Mouse (Mus musculus): ENCODE measurements around the gene Soga1. TPM values are rescaled to one million over a fixed set of nuclear protein-coding genes. Genes with fewer than 3 reads are reported as not detected.

The Soga1 gene
- 4.5 and 5.2 TPM in 2 replicates for polyA plus RNA-seq (2016; fragmentation: Nextera tagmentation; extraction: Ambion mirVana)

DNA sequence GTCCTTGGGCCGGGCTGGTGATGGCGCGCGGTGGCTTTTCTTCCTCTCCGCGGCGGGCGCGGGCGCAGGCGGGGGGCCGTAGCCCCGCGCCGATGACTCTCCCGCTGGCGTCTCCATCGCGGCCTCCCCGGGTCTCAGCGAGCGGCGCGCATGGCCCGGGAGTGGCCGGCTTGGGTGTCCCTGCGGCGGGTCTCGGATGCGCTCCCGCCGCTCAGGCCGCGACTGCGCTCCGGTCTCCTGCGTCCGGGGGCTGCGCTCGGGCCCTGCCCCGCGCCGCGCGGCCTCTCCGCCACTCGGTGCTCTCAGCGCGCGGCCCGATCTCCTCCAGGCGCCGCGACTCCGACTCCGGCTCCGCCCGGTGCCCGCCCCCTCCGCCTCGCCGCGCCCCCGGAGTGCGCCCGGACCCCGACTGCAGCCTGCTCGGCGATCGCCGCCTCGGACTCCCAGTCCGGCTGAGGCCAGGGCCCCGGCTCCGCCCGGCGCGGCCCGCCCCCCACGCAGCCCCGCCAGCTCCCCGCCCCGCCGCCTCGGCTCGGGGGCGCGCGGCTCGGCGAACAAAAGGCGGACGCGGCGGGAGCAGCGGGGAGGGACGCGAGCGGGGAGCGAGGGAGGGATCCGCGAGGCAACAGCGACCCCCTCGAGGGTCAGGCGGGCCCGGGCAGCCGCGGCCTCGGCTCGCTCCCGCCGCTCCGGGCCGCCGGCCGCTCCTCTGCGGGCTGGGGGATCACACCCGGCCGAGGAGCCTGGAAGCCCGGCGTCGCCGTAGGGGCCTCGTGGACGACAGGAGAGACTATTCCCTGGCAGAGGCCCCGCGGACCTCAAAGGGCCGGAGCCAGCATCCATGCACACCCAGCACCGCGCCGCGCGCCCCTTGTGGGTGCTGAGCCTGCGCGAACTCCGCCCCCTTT, at the start of gene Soga1:
Gene Soga1 (minus strand): TSS at position 462 of the 908 bp plus-strand sequence.
- Histone ChIP-seq H3K27ac (ENCODE audit: poor library complexity, severe bottlenecking) (peak within 1 kb of the TSS; percentile 91), H3K4me3 (peak within 1 kb of the TSS; percentile 76), H3K27me3 (replicated peaks) (0 out of 2 replicates have a peak, but pooled peaks cover 4% of the 10 kb centered on the region), H3K9me3 (replicated peaks) (no peaks in the 10 kb centered on the region), H3K36me3 (no peaks in the 10 kb centered on the region), H3K4me2 (peak within 1 kb of the TSS; percentile 92), H3K9ac (peak within 1 kb of the TSS; percentile 95), H3K4me1 (replicated peaks) (peaks cover 47% of the 10 kb centered on the region)
- ATAC-seq (ENCODE audit: insufficient number of reproducible peaks, low FRiP score) = peak; percentile 84
- 1% methylated on average over 112 of the region's 136 CpGs for WGBS

DNA sequence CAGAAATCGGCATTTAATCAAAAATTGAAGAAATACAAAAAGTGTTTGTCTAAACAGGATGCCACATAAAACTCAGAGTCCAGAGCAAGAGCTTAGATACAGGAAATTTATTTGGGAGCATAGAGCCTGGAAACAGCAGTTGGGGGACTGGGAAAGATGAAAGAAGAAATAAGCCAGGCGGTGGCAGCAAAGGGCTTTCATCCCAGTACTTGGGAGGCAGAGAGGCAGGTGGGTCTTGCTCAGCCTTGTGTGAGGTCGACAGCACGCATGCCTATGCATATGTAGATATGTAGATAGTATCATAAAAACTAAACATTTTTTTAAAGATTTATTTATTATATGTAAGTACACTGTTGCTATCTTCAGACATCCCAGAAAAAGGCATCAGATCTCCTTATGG, 49.0 kb upstream of the Soga1 start:
- 54% methylated on average over 4 of the region's 4 CpGs for WGBS
- Histone ChIP-seq H3K27ac (ENCODE audit: poor library complexity, severe bottlenecking) (no peak overlapping the region), H3K9me3 (replicated peaks) (no peaks in the 10 kb centered on the region), H3K9ac (no peak overlapping the region), H3K4me2 (no peak overlapping the region), H3K27me3 (replicated peaks) (no peaks in the 10 kb centered on the region), H3K4me3 (no peak overlapping the region), H3K4me1 (replicated peaks) (peaks cover 3% of the 10 kb centered on the region; the same call in 1 of the 2 replicates), H3K36me3 (peaks cover 21% of the 10 kb centered on the region)
- ATAC-seq (ENCODE audit: insufficient number of reproducible peaks, low FRiP score) = no peak

DNA sequence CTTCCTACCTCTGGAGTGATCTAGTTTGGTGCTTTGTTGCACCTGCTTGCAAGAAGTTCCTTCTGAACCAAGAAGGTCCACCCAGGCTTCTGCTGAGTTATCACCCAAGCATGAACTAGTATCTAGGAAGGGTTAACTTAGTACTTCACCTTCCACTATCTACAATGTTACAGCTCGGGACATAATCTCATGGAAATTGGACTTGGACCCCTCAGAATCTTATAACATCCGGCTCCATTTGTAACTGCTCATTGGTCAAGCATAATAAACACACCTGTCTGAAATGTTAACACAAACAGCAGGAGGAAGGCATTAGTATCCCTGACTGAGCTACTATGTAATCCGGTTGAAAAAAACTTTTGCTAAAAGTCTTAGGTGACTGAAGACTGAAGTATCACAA, 48.3 kb upstream of the Soga1 start:
- H3K9ac ChIP-seq = no peak overlapping the region
- H3K36me3 ChIP-seq = peaks cover 24% of the 10 kb centered on the region
- H3K4me2 ChIP-seq = no peak overlapping the region
- 0 out of 2 replicates have a peak, but pooled peaks cover 3% of the 10 kb centered on the region for H3K4me1 ChIP-seq (replicated peaks)
- H3K27ac ChIP-seq (ENCODE audit: poor library complexity, severe bottlenecking) = no peak overlapping the region
- no peak overlapping the region for H3K4me3 ChIP-seq
- ATAC-seq (ENCODE audit: insufficient number of reproducible peaks, low FRiP score) = no peak
- WGBS = 82% methylated on average over 3 of the region's 3 CpGs
- H3K9me3 ChIP-seq (replicated peaks) = no peaks in the 10 kb centered on the region
- H3K27me3 ChIP-seq (replicated peaks) = no peaks in the 10 kb centered on the region

DNA sequence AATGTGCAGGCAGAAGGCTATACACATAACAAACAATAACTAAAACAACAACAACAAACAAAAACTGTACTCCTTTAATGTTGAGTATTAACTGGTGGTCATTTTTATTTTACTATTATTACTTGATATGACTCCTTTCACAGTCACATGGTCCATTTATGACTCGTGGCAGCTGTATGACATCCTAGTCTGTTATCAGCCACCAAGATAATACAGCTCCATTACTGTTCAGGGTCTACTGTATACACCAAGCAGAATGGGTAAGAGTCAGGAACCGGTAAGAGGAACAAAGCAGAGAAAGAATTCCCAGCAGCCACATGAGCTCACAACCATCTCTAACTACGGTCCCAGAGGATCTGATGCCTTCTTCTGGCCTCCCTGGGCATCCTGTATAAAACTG, 46.2 kb upstream of the Soga1 start:
- Histone ChIP-seq H3K4me1 (replicated peaks) (0 out of 2 replicates have a peak, but pooled peaks cover 3% of the 10 kb centered on the region), H3K27me3 (replicated peaks) (no peaks in the 10 kb centered on the region), H3K9ac (no peak overlapping the region), H3K9me3 (replicated peaks) (no peaks in the 10 kb centered on the region), H3K4me2 (no peak overlapping the region), H3K4me3 (no peak overlapping the region), H3K27ac (ENCODE audit: poor library complexity, severe bottlenecking) (no peak overlapping the region), H3K36me3 (peaks cover 34% of the 10 kb centered on the region)
- no peak for ATAC-seq (ENCODE audit: insufficient number of reproducible peaks, low FRiP score)
- 68% methylated on average over 3 of the region's 3 CpGs for WGBS

DNA sequence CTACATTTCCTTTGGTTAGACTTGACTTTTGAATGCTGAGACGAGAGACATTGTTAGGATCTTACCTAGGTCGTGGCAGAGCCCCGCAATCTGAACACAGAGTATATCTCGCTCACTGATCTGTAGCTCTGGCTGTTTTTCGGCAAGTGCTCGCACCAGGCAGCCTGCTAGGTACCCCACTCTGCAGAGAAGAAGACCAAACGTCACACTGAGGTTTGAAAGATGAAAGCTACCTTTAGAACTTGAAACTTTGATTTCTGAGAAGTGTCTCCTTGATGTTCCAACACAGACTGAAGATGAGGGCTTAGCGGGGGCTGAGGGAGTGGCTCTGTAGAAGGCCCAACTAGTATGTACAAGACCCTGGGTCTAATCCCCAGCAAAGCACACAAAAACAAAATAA, 42.7 kb upstream of the Soga1 start:
- H3K4me1 ChIP-seq (replicated peaks) = no peaks in the 10 kb centered on the region
- ATAC-seq (ENCODE audit: insufficient number of reproducible peaks, low FRiP score) = no peak
- H3K9ac ChIP-seq = no peak overlapping the region
- H3K4me2 ChIP-seq = no peak overlapping the region
- no peaks in the 10 kb centered on the region for H3K9me3 ChIP-seq (replicated peaks)
- H3K4me3 ChIP-seq = no peak overlapping the region
- H3K27me3 ChIP-seq (replicated peaks) = no peaks in the 10 kb centered on the region
- H3K36me3 ChIP-seq = peaks cover 41% of the 10 kb centered on the region
- WGBS = 86% methylated on average over 8 of the region's 8 CpGs
- no peak overlapping the region for H3K27ac ChIP-seq (ENCODE audit: poor library complexity, severe bottlenecking)

DNA sequence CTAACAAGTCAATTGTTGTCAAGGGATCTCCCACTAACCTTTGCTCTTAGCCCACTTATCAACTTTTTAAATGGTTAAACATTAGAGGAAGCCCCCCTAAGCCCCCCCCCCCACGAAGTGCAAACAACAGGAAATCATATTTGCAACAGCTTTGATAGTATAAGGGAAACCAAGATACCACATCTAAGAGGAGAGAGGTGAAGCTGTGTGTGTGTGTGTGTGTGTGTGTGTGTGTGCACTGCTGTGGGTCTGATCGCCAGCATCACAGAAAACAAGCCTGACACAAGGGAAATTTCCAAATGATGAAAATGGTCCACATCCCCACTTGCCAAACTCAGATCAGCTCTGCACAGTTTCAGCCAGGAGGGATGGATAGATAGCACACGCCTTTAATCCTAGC, 40.0 kb upstream of the Soga1 start:
- no peak overlapping the region for H3K27ac ChIP-seq (ENCODE audit: poor library complexity, severe bottlenecking)
- H3K4me2 ChIP-seq = no peak overlapping the region
- peaks cover 48% of the 10 kb centered on the region for H3K36me3 ChIP-seq
- H3K9ac ChIP-seq = no peak overlapping the region
- no peak overlapping the region for H3K4me3 ChIP-seq
- H3K9me3 ChIP-seq (replicated peaks) = no peaks in the 10 kb centered on the region
- WGBS = 68% methylated on average over 3 of the region's 3 CpGs
- ATAC-seq (ENCODE audit: insufficient number of reproducible peaks, low FRiP score) = no peak
- H3K4me1 ChIP-seq (replicated peaks) = no peaks in the 10 kb centered on the region
- no peaks in the 10 kb centered on the region for H3K27me3 ChIP-seq (replicated peaks)

DNA sequence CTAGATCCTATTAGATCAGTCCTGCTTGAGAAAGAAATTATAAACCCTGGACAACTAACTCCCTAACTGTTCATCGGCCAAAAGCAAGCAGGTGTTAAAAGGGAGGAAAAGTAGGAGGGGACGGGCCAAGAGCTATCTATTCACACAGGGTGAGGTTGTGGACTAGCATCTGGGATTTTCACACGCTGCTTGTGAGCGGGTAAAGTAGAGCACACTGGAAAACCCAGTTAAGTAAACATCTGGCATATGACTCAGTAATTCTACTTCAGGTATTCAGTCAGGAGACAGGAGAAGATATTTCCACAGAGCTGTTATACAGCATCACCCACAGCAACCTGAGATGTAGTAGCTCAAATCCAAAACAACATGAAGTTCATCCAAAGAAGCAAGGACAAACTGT, 39.5 kb upstream of the Soga1 start:
- H3K9me3 ChIP-seq (replicated peaks) = no peaks in the 10 kb centered on the region
- H3K36me3 ChIP-seq = peaks cover 53% of the 10 kb centered on the region
- H3K4me3 ChIP-seq = no peak overlapping the region
- no peak overlapping the region for H3K27ac ChIP-seq (ENCODE audit: poor library complexity, severe bottlenecking)
- 80% methylated on average over 4 of the region's 4 CpGs for WGBS
- no peaks in the 10 kb centered on the region for H3K4me1 ChIP-seq (replicated peaks)
- no peak for ATAC-seq (ENCODE audit: insufficient number of reproducible peaks, low FRiP score)
- H3K27me3 ChIP-seq (replicated peaks) = no peaks in the 10 kb centered on the region
- no peak overlapping the region for H3K4me2 ChIP-seq
- no peak overlapping the region for H3K9ac ChIP-seq

DNA sequence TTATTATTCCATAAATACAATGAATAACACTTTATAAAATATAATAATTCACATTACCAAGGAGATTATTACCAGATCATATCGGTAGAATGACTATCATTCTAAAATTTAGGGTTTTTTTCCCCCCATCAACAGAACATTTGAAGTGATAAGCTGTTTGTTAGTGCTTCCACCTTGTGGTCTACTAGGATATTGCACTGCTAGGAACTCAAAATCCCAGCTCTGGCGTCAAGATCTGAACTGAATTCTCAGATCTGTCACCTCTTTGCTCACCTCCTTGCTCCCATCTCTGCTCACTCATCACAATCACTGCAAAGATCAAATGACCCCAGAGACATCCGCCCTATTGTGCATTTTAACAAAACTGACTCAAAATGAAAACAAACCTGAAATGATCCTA, 37.9 kb upstream of the Soga1 start:
- Histone ChIP-seq H3K27me3 (replicated peaks) (no peaks in the 10 kb centered on the region), H3K4me2 (no peak overlapping the region), H3K4me3 (no peak overlapping the region), H3K27ac (ENCODE audit: poor library complexity, severe bottlenecking) (no peak overlapping the region), H3K36me3 (peaks cover 61% of the 10 kb centered on the region), H3K9me3 (replicated peaks) (no peaks in the 10 kb centered on the region), H3K9ac (no peak overlapping the region), H3K4me1 (replicated peaks) (no peaks in the 10 kb centered on the region)
- no peak for ATAC-seq (ENCODE audit: insufficient number of reproducible peaks, low FRiP score)
- WGBS = 17% methylated on average over 3 of the region's 3 CpGs

DNA sequence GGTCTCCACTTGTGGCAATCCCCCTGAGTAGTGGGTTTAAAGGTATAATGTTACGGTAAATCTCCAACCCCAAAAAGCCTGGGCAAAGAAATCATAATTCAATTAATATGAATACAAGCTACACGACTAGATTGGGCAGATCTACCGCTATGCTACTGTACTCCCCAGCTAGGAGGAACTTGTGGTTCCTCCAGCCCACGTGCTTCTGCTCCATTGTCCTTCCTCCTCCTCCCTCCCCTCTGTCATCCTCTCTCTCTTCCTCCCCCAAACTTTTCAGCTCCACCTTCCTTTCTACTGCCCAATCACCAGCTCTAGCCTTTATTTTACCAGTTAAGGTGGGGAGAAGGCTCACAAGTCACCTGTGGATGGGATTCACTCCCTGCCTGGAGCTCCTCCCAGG, 29.2 kb upstream of the Soga1 start:
- no peaks in the 10 kb centered on the region for H3K4me1 ChIP-seq (replicated peaks)
- H3K36me3 ChIP-seq = peaks cover 77% of the 10 kb centered on the region
- no peak overlapping the region for H3K27ac ChIP-seq (ENCODE audit: poor library complexity, severe bottlenecking)
- 88% methylated on average over 4 of the region's 4 CpGs for WGBS
- no peaks in the 10 kb centered on the region for H3K27me3 ChIP-seq (replicated peaks)
- no peak for ATAC-seq (ENCODE audit: insufficient number of reproducible peaks, low FRiP score)
- no peak overlapping the region for H3K9ac ChIP-seq
- no peaks in the 10 kb centered on the region for H3K9me3 ChIP-seq (replicated peaks)
- H3K4me3 ChIP-seq = no peak overlapping the region
- H3K4me2 ChIP-seq = no peak overlapping the region

DNA sequence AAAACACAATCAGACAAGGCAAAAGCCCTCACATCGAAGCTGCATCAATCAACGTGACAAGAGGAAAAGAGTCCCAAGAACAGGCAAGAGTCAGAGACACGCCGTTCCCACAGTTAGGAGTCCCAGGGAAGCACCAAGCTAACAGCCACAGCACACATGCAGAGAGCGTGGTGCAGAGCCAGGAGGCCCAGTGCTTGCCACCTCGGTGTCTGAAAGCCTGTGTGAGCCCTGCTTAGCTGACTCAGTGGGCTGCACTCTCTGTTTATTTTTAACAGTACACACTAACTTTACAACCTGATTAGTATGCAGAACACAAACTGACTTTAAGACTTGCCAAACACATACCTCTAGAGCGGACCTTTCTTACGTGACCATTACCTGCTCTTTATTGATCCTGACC, 25.4 kb upstream of the Soga1 start:
- Histone ChIP-seq H3K27me3 (replicated peaks) (no peaks in the 10 kb centered on the region), H3K9me3 (replicated peaks) (0 out of 2 replicates have a peak, but pooled peaks cover 3% of the 10 kb centered on the region), H3K9ac (no peak overlapping the region), H3K4me2 (no peak overlapping the region), H3K4me1 (replicated peaks) (peaks cover 5% of the 10 kb centered on the region), H3K27ac (ENCODE audit: poor library complexity, severe bottlenecking) (no peak overlapping the region), H3K36me3 (peaks cover 76% of the 10 kb centered on the region), H3K4me3 (no peak overlapping the region)
- WGBS = 81% methylated on average over 8 of the region's 8 CpGs
- no peak for ATAC-seq (ENCODE audit: insufficient number of reproducible peaks, low FRiP score)

DNA sequence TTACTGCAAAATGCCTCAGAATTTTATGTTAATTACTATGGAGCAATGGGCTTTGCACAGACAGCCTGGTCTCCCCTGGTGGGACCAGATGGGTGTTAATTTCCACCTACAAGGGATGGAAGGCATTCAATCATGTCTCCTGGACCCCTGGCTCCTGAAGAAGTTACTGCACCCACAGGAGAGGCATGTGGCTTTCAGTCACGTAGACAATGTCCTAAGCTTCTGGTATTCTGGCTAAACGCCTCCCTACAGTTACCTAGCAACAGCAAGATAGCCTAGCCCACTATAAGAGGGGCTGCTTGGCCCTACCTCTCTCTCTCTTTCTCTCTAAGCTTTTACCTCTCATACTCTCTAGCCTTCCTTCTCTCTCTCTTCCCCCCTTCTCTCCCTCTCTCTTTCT, 23.2 kb upstream of the Soga1 start:
- Histone ChIP-seq H3K4me2 (no peak overlapping the region), H3K4me3 (no peak overlapping the region), H3K9ac (no peak overlapping the region), H3K9me3 (replicated peaks) (0 out of 2 replicates have a peak, but pooled peaks cover 3% of the 10 kb centered on the region), H3K27ac (ENCODE audit: poor library complexity, severe bottlenecking) (no peak overlapping the region), H3K36me3 (peaks cover 69% of the 10 kb centered on the region), H3K4me1 (replicated peaks) (peaks cover 10% of the 10 kb centered on the region), H3K27me3 (replicated peaks) (no peaks in the 10 kb centered on the region)
- 62% methylated on average over 2 of the region's 2 CpGs for WGBS
- ATAC-seq (ENCODE audit: insufficient number of reproducible peaks, low FRiP score) = no peak

All from heart, embryonic 12.5 days (tissue).